Mouse (Mus musculus): ENCODE measurements around the gene Tex35.

DNA sequence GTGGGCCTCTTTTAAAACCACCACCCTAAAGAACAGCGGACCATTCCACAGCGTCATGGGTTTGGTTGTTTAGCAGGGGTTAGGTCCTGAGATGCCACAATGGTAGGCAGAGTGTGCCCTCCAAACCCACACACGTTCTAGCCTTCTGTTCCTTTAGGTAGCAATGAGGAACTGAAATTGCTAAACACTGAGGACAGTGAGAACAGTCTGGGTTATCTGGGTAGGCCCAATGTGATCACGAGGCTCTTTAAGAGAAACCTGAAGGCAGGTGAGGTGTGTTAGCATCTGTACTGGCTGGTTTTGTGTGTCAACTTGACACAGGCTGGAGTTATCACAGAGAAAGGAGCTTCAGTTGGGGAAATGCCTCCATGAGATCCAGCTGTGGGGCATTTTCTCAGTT is 12.9 kb downstream of the Tex35 start:
- TF ChIP-seq CTCF (IDR thresholded peaks at IDR 0.05; ENCODE audit: low read depth, low read length): no peak
- no peak for TF ChIP-seq EP300 (IDR thresholded peaks at IDR 0.05; ENCODE audit: insufficient read depth, low read depth, low read length)
